Comparison of ENCODE assay signal across 7 mouse cellular contexts in genomic region chr11:95046980-95047680, GRCm38 (mm10). TPM values are rescaled to one million over a fixed set of nuclear protein-coding genes. Genes with fewer than 3 reads are reported as not detected.
DNase-seq lines count a peak whose midpoint lies in the region; ATAC-seq and TF ChIP-seq lines count a peak whose summit lies in the region.

No protein-coding gene starts in this region.

- peaks cover 56% of the 10 kb centered on the region for H3K36me3 ChIP-seq in C2C12 (ENCODE audit: control insufficient read depth, insufficient read depth)
- no peaks in the 10 kb centered on the region for H3K36me3 ChIP-seq in embryonic facial prominence, embryonic 15.5 days
- H3K36me3 ChIP-seq in hindbrain, postnatal 0 days (ENCODE audit: insufficient read depth, low read length): 0 out of 2 replicates have a peak, but pooled peaks cover 4% of the 10 kb centered on the region

- peak; percentile 75 for DNase-seq in 416B (ENCODE audit: low read depth)
- DNase-seq in hindbrain, postnatal 0 days (ENCODE audit: low spot score): peak; percentile 86
- peak; percentile 54 for DNase-seq in lung, adult 2 months
- DNase-seq in skeletal muscle tissue, adult 2 months (ENCODE audit: low read depth, low spot score): peak; percentile 58

- peak; percentile 25 for TF ChIP-seq CTCF in C2C12 (IDR thresholded peaks at IDR 0.05; ENCODE audit: control insufficient read depth, insufficient read depth, insufficient read length)
- peak; percentile 72 for TF ChIP-seq CTCF in bone marrow, adult 2 months (IDR thresholded peaks at IDR 0.05; ENCODE audit: control insufficient read depth, insufficient read depth, low read length)
- TF ChIP-seq CTCF in hindbrain, postnatal 0 days (IDR thresholded peaks at IDR 0.05; ENCODE audit: low read depth): peak; percentile 94
- TF ChIP-seq CTCF in lung, adult 2 months (IDR thresholded peaks at IDR 0.05; ENCODE audit: insufficient read depth, low read length): peak; percentile 76

- H3K79me3 ChIP-seq in C2C12 (ENCODE audit: low read depth): no peaks in the 10 kb centered on the region

- H3K27ac ChIP-seq in bone marrow, adult 2 months (ENCODE audit: control insufficient read depth, insufficient read depth, low read depth, low read length, poor library complexity): no peak overlapping the region
- no peak overlapping the region for H3K27ac ChIP-seq in embryonic facial prominence, embryonic 15.5 days (replicated peaks)
- no peak overlapping the region for H3K27ac ChIP-seq in hindbrain, postnatal 0 days

- ATAC-seq in embryonic facial prominence, embryonic 15.5 days (ENCODE audit: insufficient number of reproducible peaks, low FRiP score, low TSS enrichment, low read depth): 0 out of 2 replicates have a peak, but pooled peaks have one; percentile 30
- ATAC-seq in hindbrain, postnatal 0 days: peak; percentile 70

- no peak for TF ChIP-seq POLR2A in bone marrow, adult 2 months (IDR thresholded peaks at IDR 0.05; ENCODE audit: borderline replicate concordance, control insufficient read depth, low read depth, low read length)
- no peak for TF ChIP-seq POLR2A in lung, adult 2 months (IDR thresholded peaks at IDR 0.05; ENCODE audit: borderline replicate concordance, extremely low read depth, low read depth, low read length)

- H3K79me2 ChIP-seq in C2C12 (ENCODE audit: control insufficient read depth, insufficient read depth): no peaks in the 10 kb centered on the region

- H3ac ChIP-seq in C2C12 (ENCODE audit: control insufficient read depth, insufficient read length, low read depth): no peak overlapping the region

- 51% methylated on average over 9 of the region's 9 CpGs for WGBS in bone marrow, adult 2 months
- 47% methylated on average over 9 of the region's 9 CpGs for WGBS in embryonic facial prominence, embryonic 15.5 days
- WGBS in hindbrain, postnatal 0 days: 56% methylated on average over 9 of the region's 9 CpGs
- WGBS in lung, adult 2 months: 53% methylated on average over 9 of the region's 9 CpGs

- no peaks in the 10 kb centered on the region for H3K9me3 ChIP-seq in embryonic facial prominence, embryonic 15.5 days (replicated peaks)
- H3K9me3 ChIP-seq in hindbrain, postnatal 0 days (ENCODE audit: low read length): no peaks in the 10 kb centered on the region

- H3K27me3 ChIP-seq in C2C12 (ENCODE audit: control insufficient read depth, insufficient read depth, insufficient read length): no peaks in the 10 kb centered on the region
- no peaks in the 10 kb centered on the region for H3K27me3 ChIP-seq in embryonic facial prominence, embryonic 15.5 days
- H3K27me3 ChIP-seq in hindbrain, postnatal 0 days (ENCODE audit: insufficient read depth, low read length): no peaks in the 10 kb centered on the region

- H3K4me2 ChIP-seq in embryonic facial prominence, embryonic 15.5 days (replicated peaks): no peak overlapping the region
- no peak overlapping the region for H3K4me2 ChIP-seq in hindbrain, postnatal 0 days (ENCODE audit: low read depth, low read length)

- no peaks in the 10 kb centered on the region for H3K4me1 ChIP-seq in bone marrow, adult 2 months (ENCODE audit: control insufficient read depth, insufficient read depth, low read length)
- no peaks in the 10 kb centered on the region for H3K4me1 ChIP-seq in embryonic facial prominence, embryonic 15.5 days
- no peaks in the 10 kb centered on the region for H3K4me1 ChIP-seq in hindbrain, postnatal 0 days (ENCODE audit: insufficient read depth, low read length)
- H3K4me1 ChIP-seq in lung, adult 2 months (ENCODE audit: control insufficient read depth, insufficient read depth, low read length): no peaks in the 10 kb centered on the region

- H3K4me3 ChIP-seq in C2C12 (ENCODE audit: insufficient read depth, poor library complexity, severe bottlenecking): no peak overlapping the region
- H3K4me3 ChIP-seq in bone marrow, adult 2 months (replicated peaks; ENCODE audit: control insufficient read depth, low read depth, low read length): no peak overlapping the region
- no peak overlapping the region for H3K4me3 ChIP-seq in embryonic facial prominence, embryonic 15.5 days (replicated peaks)
- no peak overlapping the region for H3K4me3 ChIP-seq in hindbrain, postnatal 0 days (ENCODE audit: low read length)
- no peak overlapping the region for H3K4me3 ChIP-seq in lung, adult 2 months (replicated peaks; ENCODE audit: extremely low read depth, low read depth, low read length)

- no peak overlapping the region for H3K9ac ChIP-seq in embryonic facial prominence, embryonic 15.5 days
- no peak overlapping the region for H3K9ac ChIP-seq in hindbrain, postnatal 0 days (replicated peaks; ENCODE audit: low read length)

TF ChIP-seq in C2C12, 6 proteins besides CTCF, POLR2A, EP300 and RAD21:
- no peak for TF ChIP-seq CEBPB (IDR thresholded peaks at IDR 0.05; ENCODE audit: low read depth)
- TF ChIP-seq FOSL1 (IDR thresholded peaks at IDR 0.05; ENCODE audit: insufficient read depth, low read length, poor library complexity, severe bottlenecking): no peak
- no peak for TF ChIP-seq MAX (IDR thresholded peaks at IDR 0.05)
- no peak for TF ChIP-seq MYOD1 (IDR thresholded peaks at IDR 0.05; ENCODE audit: control insufficient read depth, insufficient read length, low read depth)
- no peak for TF ChIP-seq MYOG (IDR thresholded peaks at IDR 0.05; ENCODE audit: control insufficient read depth, extremely low read depth, insufficient read length)
- TF ChIP-seq USF1 (IDR thresholded peaks at IDR 0.05; ENCODE audit: low read depth): no peak

RNA-seq across cellular contexts. Expression of gene Pdk2, which starts 6.0 kb away (rescaled TPM):
- 1.8 TPM for polyA plus RNA-seq in C2C12 (2012; fragmentation: generic; extraction: Trizol)
- 3.2 and 8.1 TPM in 2 replicates for polyA plus RNA-seq in bone marrow, adult 2 months (2011; ENCODE audit: insufficient read depth, insufficient read length, low replicate concordance, missing spikeins)
- 33.7 and 41.8 TPM in 2 replicates for polyA plus RNA-seq in embryonic facial prominence, embryonic 15.5 days (2015; fragmentation: Nextera tagmentation; extraction: Ambion mirVana)
- total RNA-seq in hindbrain, postnatal 0 days (2014; rRNA removed): 25.0 and 32.0 TPM in 2 replicates
- 46.8 and 49.0 TPM in 2 replicates for polyA plus RNA-seq in hindbrain, postnatal 0 days (2015; fragmentation: Nextera tagmentation; extraction: Ambion mirVana)
- polyA plus RNA-seq in lung, adult 2 months (2012; rRNA removed): 53.0 and 67.3 TPM in 2 replicates

RNA-seq across cellular contexts. Expression of gene Itga3, which starts 29.5 kb away (rescaled TPM):
- polyA plus RNA-seq in C2C12 (2012; fragmentation: generic; extraction: Trizol): 51.1 TPM
- polyA plus RNA-seq in bone marrow, adult 2 months (2011; ENCODE audit: insufficient read depth, insufficient read length, low replicate concordance, missing spikeins): 0.27 and 2.1 TPM in 2 replicates
- polyA plus RNA-seq in embryonic facial prominence, embryonic 15.5 days (2015; fragmentation: Nextera tagmentation; extraction: Ambion mirVana): 9.5 and 11.3 TPM in 2 replicates
- total RNA-seq in hindbrain, postnatal 0 days (2014; rRNA removed): 55.4 and 68.8 TPM in 2 replicates
- polyA plus RNA-seq in hindbrain, postnatal 0 days (2015; fragmentation: Nextera tagmentation; extraction: Ambion mirVana): 13.2 and 14.4 TPM in 2 replicates
- polyA plus RNA-seq in lung, adult 2 months (2012; rRNA removed): 181 and 187 TPM in 2 replicates

RNA-seq across cellular contexts. Expression of gene Samd14, which starts 37.5 kb away (rescaled TPM):
- polyA plus RNA-seq in C2C12 (2012; fragmentation: generic; extraction: Trizol): 14.0 TPM
- 54.0 and 80.3 TPM in 2 replicates for polyA plus RNA-seq in bone marrow, adult 2 months (2011; ENCODE audit: insufficient read depth, insufficient read length, low replicate concordance, missing spikeins)
- 29.7 and 33.9 TPM in 2 replicates for polyA plus RNA-seq in embryonic facial prominence, embryonic 15.5 days (2015; fragmentation: Nextera tagmentation; extraction: Ambion mirVana)
- total RNA-seq in hindbrain, postnatal 0 days (2014; rRNA removed): 216 and 223 TPM in 2 replicates
- 128 and 137 TPM in 2 replicates for polyA plus RNA-seq in hindbrain, postnatal 0 days (2015; fragmentation: Nextera tagmentation; extraction: Ambion mirVana)
- 5.9 and 7.0 TPM in 2 replicates for polyA plus RNA-seq in lung, adult 2 months (2012; rRNA removed)

RNA-seq across cellular contexts. Expression of gene Ppp1r9b, which starts 56.3 kb away (rescaled TPM):
- 31.8 TPM for polyA plus RNA-seq in C2C12 (2012; fragmentation: generic; extraction: Trizol)
- polyA plus RNA-seq in bone marrow, adult 2 months (2011; ENCODE audit: insufficient read depth, insufficient read length, low replicate concordance, missing spikeins): 68.1 and 73.2 TPM in 2 replicates
- polyA plus RNA-seq in embryonic facial prominence, embryonic 15.5 days (2015; fragmentation: Nextera tagmentation; extraction: Ambion mirVana): 11.0 and 12.8 TPM in 2 replicates
- 170 and 190 TPM in 2 replicates for total RNA-seq in hindbrain, postnatal 0 days (2014; rRNA removed)
- polyA plus RNA-seq in hindbrain, postnatal 0 days (2015; fragmentation: Nextera tagmentation; extraction: Ambion mirVana): 18.8 and 19.4 TPM in 2 replicates
- 58.7 and 67.7 TPM in 2 replicates for polyA plus RNA-seq in lung, adult 2 months (2012; rRNA removed)

Comparison
In these comparisons a context has a peak if more than half of its experiments do, and no peak if none do; other contexts are left out.
1. CTCF ChIP-seq: peak in every context shown above with its lines; median percentile 94 in hindbrain, postnatal 0 days; 76 in lung, adult 2 months; 72 in bone marrow, adult 2 months; 25 in C2C12.